Mouse (Mus musculus) thymus, postnatal 36 days (tissue): ENCODE results near the gene Calml4.
A peak's percentile ranks its signal among the peaks of the same experiment; 100 is the strongest.
"Not testable (repeated sequence)": the region's sequence is repeated elsewhere in the genome, so short reads cannot be mapped to it uniquely, and the experiment has no call there.

Experiments
- DNase-seq, 2 experiments: peaks; one replicate each; pipeline ENCODE4 v3.0.0; 2022; ENCODE audit warnings: mixed read lengths in 2 of 2

Gene Calml4

GRCm38 (mm10) chr9:62835705-62836446, 22.0 kb upstream of the Calml4 start:
- DNase-seq: no peak

GRCm38 (mm10) chr9:62837611-62838010, 20.3 kb upstream of the Calml4 start:
- DNase-seq: no peak

- no peak for DNase-seq
These were observed 19.8 kb upstream of the Calml4 start for GRCm38 (mm10) chr9:62838146-62838505.

GRCm38 (mm10) chr9:62838506-62839171, 19.2 kb upstream of the Calml4 start, which contains the start of gene Cln6:
Gene Cln6 (plus strand): TSS chr9:62838785.
- DNase-seq: peak; percentile 74 to 84

GRCm38 (mm10) chr9:62839172-62839770, 18.6 kb upstream of the Calml4 start:
- DNase-seq: no peak

- DNase-seq: no peak
These were observed 14.4 kb upstream of the Calml4 start for GRCm38 (mm10) chr9:62843356-62844024.

GRCm38 (mm10) chr9:62844461-62844860, 13.4 kb upstream of the Calml4 start:
- DNase-seq: no peak

- DNase-seq: peak; percentile 82 to 84
These were observed 10.2 kb upstream of the Calml4 start for GRCm38 (mm10) chr9:62847694-62848093.

- DNase-seq: no peak
These were observed 9.2 kb upstream of the Calml4 start for GRCm38 (mm10) chr9:62848641-62849040.

- DNase-seq: peak; percentile 72 to 83
These were observed 6.3 kb upstream of the Calml4 start for GRCm38 (mm10) chr9:62851571-62851970.

GRCm38 (mm10) chr9:62854483-62854882, 3.4 kb upstream of the Calml4 start:
- DNase-seq: no peak

GRCm38 (mm10) chr9:62857216-62857615, 664 bp upstream of the Calml4 start:
- no peak for DNase-seq

GRCm38 (mm10) chr9:62858266-62859019, 563 bp downstream of the Calml4 start:
- no peak for DNase-seq

GRCm38 (mm10) chr9:62860102-62860501, 2.2 kb downstream of the Calml4 start:
- not testable (repeated sequence) for DNase-seq

GRCm38 (mm10) chr9:62860866-62861265, 3.0 kb downstream of the Calml4 start:
- DNase-seq: no peak

GRCm38 (mm10) chr9:62869236-62869635, 11.4 kb downstream of the Calml4 start:
- not testable (repeated sequence) for DNase-seq

- DNase-seq: no peak
These were observed 12.8 kb downstream of the Calml4 start for GRCm38 (mm10) chr9:62870728-62871127.

- no peak for DNase-seq
These were observed 19.2 kb downstream of the Calml4 start for GRCm38 (mm10) chr9:62876966-62877616.

- DNase-seq: no peak
These were observed 19.9 kb downstream of the Calml4 start for GRCm38 (mm10) chr9:62877825-62878224.

GRCm38 (mm10) chr9:62881871-62882270, 24.0 kb downstream of the Calml4 start:
- DNase-seq: no peak

- DNase-seq: no peak
These were observed 36.6 kb downstream of the Calml4 start for GRCm38 (mm10) chr9:62894486-62894885.

- DNase-seq: no peak
These were observed 43.9 kb downstream of the Calml4 start for GRCm38 (mm10) chr9:62901736-62902135.
